Mouse (Mus musculus): ENCODE measurements around the gene Bnc2.

Bnc2 gene

DNA sequence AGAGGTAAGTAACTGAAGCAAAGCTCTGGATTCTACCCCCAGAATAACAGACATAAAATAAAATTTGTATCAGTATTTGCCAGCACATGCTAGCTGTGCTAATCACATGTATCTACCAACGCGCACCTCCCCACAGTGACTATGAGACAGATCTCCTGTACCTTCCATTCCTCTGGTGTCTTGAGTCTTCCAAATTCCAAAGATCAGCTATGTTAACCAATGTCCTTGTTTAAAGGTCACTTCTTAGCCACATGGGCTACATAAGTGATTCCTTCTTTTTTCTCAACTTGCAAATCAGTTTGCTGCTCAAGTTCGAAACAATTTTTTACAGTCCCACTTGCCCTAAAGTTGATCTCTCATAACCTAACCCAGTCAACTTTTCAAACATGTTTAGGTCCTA lies 167.5 kb downstream of the Bnc2 start:
- DNase-seq (ENCODE audit: low spot score): no peak

DNA sequence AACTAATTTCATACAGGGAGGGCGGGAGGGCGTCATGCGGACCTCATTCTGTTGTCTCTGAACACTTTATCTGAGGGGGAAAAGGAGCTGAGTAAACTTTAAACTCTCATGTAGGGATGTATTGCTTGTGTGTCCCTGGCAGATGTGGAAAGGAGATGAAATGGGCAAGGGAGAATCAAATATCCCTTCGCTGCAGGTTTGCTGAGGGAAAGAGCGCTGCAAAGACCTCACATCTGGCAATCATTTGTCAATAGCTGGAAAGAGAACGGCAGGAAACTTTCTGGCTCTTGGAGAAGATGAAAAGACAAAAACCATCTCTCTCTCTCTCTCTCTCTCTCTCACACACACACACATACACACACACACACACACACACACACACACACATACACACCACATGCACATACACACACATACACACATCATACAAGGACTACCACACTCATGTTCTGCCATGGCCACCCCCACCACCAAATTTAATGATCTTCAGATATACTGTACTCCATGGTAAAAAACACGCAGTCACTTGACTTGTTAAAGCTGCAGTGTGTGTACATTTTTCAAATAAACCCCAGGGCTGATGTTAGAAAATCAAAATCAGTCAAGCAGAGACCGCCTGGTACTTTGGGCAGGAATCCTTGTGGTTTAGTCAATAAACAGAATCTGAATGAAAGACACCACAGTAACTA lies 172.3 kb downstream of the Bnc2 start:
- no peak for DNase-seq (ENCODE audit: low spot score)

DNA sequence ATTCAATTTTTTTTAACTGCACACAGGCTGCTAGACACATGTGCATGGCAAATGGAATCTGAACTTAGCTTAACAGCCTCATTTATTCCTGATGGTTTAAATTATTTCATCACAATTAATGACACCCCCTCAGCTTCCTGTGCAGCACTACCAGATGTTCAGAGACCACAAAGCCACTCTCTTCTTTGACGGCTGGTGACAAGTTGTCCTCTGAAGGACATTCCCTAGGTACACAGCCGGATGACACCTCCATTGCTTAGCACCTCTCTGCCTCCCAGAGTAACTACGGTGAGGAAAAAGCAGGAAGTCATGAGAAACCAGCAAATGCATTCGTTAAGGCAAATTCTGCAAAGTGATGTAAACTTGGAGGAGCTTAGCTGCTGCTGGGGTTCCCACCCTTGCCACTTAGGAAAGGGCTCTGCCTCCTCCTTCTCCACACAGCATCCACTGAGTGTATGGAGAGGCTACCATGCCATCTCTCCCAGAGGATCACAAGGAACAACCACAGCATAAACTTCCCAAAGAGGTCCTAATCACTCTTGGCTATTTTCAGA lies 174.2 kb downstream of the Bnc2 start:
- DNase-seq (ENCODE audit: low spot score): no peak

DNA sequence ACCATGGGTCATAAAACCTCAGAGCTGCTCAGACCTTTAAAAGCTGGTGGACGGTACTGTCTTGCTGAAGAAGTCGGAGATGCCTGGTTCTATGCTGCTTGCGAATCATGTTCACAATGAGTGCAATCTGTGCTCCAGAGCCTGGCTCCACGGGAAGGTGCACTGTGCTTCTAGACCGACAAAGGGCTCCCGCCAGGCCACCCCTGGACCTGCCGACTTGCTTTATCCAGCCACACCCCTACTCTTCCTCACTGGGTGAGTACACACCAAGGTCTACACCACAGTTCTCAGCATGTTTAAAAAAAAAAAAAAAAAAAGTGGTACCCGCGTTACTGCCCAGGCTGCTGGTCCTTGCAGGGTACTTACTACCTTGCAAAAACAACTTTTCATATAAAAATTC lies 174.8 kb downstream of the Bnc2 start:
- no peak for DNase-seq (ENCODE audit: low spot score)

DNA sequence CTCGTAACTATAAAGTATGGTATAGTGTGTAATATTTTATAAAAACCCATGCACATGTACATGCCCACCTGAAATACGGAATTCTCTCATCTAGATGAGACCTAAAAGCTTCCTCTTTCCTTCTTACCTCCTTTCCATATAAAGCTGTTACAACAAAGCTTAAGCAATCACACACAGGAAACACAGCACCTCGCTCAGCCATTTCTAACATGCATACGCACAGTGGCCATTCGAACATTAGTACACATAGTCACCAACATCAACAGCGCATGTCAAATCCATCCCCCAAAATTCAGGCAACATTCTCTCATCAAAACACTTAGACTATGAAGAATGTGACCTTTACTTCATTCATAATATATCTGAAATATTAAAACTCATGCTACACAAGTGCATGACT lies 176.6 kb downstream of the Bnc2 start:
- DNase-seq (ENCODE audit: low spot score): no peak

DNA sequence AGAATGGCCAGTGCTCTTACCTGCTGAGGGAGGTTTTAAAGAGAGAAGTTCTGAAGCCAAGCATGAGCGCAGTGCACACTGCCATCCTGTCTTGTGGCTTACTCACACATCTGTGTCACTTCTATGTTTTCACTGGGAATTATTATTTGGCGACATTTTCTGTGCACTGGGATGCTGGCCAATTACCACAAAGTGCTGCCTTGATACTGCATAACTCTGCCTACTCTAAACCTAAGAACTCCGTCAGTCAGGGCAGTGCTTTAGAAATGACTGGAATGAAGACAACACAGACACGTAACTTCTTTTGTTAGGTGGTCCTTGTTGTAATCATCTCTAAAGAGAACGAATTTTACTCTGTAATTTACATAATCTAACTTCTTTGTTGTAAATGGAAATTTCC lies 186.8 kb downstream of the Bnc2 start:
- no peak for DNase-seq (ENCODE audit: low spot score)

DNA sequence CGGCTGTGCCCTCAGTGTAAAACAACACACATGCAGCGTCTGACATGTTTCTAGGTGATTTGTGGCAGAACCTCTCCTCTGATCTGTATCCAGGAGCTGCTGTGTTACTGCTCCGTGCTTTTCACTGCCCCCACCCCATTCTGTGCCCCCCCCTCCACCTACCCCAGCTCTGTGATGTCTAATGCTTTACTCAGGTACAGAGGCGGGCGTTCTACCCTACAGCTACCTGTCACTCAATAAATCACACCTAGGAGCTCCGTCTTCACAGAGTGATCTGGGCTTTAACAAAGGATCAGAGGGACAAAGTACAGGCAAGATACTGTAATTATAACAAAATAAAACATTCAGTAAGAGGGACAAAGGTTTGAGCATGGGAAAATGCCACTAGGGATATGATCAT lies 192.4 kb downstream of the Bnc2 start:
- no peak for DNase-seq (ENCODE audit: low spot score)

DNA sequence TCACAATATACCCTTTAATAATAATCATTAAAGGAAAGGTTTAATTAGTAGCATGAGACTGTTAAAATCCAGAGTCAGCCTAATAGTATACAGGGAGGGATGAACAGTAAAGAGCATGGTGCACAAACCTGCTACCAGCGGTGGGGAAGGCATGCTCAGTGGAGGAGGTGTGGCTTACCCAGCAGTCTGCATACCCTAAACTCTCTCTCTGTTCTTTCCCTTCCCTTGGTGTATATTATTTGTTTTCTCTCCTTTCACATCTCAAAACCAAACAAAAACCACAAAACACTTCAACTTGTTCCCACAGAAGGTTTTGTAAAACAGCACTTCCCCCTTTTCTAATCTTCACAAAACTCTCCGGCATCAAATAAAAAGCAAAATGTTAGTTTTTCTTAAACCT lies 202.4 kb downstream of the Bnc2 start:
- DNase-seq (ENCODE audit: low spot score): no peak

DNA sequence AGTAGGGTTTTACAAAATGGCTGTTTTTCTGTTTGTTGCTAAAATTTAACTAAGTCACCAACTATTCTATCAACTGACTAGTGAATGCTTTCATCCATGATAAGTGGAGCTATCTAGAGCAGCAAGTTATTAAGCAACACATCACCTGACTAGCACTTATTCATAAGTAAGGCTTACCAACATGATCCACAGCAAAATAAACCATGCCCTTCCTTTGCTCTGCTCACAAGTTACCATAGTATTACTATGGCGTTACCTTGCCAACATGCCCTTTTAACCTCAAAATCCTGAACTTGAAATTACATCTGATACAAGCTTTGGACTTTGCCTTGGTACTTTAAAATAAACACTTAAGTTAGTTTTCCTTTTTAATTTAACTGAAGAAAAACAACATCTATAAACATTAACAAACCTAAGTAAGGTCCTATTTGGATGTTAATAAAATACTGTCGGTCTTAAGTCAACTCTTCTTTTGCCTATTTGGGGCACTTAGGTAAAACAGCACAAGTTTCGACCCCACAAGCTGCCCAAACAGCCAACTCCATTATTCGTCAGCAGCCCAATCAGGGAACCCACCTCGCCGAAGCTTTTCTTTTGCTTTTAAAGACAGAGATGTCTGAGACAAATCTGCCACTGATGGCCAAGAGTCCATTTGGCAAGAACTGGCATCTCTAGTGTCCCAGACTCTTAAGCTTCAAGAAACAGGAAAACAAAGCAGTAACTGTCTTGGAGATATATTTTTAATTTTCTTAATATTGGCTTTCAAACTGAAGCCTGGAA lies 204.8 kb downstream of the Bnc2 start:
- DNase-seq (ENCODE audit: low spot score): no peak

DNA sequence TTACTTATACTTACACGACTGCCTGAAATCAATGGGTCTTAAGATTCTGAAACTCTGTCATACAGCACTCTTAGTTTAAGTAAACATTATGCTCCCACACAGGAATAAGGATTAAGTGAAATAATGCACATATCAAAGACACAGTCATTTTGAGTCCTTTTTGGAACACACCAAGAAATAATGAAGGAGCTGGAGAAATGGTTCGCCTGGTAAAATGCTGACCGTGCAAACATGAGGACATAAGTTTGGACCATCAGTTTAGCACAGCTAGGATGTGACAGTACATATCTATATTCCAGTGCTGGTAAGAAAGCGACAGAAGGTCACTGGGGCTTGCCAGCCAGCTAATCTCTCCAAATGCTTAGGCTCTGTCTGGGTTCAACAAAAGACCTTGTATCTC lies 205.7 kb downstream of the Bnc2 start:
- no peak for DNase-seq (ENCODE audit: low spot score)

DNA sequence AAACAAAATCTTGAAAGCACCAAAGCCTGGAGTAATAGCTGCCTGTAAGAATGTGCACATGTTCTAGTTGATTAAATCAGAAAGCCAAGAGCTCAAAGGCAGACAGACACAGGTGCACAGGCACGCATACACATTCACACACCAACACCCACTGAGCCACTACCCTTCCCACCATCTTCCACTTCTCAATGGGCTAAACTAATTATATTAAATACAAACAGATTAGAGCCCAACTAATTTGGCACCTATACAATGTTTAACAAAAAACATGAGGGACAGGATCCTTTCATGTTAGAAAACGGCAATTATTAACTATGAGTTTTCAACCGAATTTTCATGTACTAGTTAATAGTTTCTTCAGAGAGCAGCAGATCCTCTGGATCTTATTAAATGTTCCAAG lies 207.4 kb downstream of the Bnc2 start:
- no peak for DNase-seq (ENCODE audit: low spot score)

DNA sequence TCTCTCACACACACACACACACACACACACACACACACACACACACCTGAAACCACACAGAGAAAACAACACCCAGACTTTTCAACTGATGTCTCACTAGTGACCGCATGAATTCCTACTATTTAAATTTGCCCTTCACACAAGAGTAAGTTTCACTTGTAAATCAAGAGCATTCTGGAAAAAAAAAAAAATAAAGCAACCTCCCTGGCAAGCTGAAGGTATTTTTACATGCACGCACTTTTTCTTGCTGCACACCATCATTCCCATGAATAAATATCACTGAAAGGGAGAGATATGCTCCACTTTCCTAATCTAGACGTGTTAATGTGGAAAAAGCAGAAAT lies 216.9 kb downstream of the Bnc2 start:
- DNase-seq (ENCODE audit: low spot score): no peak

DNA sequence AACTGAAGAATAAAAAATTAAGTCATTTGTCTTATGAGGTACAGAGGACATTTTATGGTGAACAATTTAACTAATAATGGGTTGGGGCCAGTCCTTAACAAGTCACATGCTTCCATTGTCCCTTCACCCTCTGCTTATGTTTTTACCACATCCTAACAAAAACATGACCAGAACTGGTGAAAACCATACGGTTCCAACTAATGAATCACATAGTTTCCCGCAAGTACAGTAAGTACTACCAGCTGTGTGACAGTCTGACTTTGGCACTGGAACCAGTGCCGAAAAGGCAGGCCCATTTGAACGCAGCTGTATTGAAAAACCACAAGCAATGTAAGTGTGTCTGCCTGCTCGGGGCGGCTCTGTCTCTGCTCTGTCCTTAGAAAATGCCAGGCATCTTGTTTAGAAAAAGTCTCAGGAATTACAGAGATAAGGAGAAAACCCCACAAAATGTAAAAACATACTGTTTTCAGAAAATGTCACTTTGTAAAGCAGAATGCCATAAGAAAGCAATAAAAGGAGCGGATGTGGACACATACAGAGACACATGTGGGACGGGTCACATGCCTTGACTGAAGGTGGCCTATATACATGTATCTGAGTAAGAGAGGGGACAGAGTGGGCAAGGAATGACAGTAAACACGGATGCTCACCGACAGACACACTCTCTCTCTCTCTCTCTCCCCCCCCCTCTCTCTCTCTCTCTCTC lies 217.4 kb downstream of the Bnc2 start:
- DNase-seq (ENCODE audit: low spot score): peak; percentile 18

DNA sequence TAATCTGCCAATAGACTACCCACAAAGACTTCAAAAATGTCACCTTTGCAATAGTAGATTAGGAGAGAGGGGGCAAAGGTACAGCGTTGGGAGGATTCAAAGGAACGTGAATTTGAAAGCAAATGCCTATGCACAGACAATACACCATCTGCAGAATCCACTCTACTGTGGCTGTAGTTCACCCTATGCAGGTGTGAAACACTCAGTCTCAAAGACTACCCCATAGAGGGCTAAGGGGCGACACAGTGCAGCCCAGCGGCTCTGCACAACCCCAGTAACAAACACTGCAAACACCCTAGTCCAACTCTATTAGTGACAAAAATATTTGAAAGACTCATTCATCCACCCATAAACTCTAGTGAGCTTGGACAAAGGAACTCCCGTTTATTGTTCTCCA lies 218.2 kb downstream of the Bnc2 start:
- DNase-seq (ENCODE audit: low spot score): no peak

DNA sequence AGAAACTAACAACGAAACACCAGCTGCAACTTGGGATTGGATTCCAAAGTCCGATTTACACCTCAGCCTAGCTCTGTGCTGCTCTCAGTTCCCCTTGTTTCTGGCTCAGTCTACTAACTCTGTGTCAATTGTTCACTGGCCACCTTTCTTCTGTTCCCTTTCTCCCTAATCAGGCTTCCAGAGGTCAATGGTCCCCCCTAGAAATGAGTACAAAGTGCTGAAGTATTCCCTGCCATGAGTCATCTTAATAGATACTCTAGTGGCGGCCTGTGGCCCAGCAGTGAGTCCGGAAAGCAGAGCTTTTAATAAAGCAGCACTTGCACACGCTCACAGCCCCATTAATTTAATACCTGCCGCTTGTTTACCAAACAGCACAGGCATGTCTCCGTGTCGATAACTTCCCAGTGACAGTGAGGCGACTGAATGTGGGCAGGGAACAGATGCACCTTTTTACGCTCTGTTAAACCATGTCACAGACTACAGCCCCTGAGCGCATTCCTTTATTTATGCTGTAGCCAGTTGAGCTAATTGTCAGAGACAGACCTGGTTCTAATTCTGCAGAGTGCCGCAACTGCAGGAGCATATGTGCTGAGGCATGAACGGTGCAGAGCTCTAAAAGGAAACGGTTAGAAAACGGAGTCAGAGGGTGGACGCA lies 218.8 kb downstream of the Bnc2 start:
- no peak for DNase-seq (ENCODE audit: low spot score)

DNA sequence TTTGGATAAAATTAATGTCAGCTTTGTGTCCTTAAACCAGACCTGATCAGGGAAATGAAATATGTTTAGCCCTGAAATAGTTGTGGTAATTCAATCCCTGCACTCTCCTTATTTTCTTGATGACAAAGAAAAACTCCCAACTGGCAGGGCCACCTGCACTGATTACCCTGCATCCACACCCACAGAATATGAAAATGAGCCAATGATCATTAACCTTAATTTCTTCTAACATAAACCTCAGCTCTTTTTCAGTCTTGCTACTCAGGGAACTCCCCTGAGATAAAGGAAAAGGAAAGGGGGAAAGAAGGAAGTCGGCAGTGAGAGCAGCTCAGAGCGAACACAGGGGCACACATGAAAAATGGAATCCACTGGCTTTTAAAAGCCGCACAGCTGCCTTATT lies 220.6 kb downstream of the Bnc2 start:
- DNase-seq (ENCODE audit: low spot score): no peak

DNA sequence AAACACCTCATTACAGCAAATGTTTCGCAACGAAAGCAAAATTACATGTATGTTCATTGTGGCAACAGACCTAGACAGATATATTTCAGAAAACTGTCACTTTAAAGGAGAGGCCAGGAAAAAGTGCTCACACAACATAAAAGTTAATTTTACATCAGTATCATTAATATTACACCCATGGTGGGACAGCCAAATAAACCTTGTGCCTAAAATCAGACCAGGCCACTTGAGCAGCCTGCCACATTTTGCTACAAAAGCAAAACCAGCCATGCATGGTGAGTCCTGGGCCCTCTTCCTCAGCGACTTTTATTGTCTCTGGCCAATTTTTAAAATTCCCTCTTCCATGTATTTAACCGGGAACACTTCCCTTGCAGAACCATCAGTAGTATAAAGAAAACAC lies 221.5 kb downstream of the Bnc2 start:
- no peak for DNase-seq (ENCODE audit: low spot score)

DNA sequence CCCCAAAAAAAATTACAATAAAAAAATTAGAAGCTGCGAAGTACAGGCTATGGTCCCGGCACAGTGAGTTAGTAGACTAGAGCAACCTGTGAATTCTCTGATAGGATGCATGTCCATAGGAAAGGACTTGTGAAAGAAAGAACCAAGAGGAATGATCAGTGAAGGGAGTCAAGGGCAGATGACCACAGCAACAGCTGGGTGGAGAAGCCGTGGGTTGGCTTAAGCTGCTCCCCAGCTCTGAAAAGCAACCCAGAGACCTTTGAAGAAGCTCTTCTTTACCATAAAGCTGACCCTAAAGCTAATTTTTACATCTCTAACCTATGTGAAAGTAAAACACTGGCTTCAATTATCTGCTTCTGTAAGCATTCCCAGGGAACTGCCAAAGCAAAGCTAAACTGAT lies 222.4 kb downstream of the Bnc2 start:
- no peak for DNase-seq (ENCODE audit: low spot score)

DNA sequence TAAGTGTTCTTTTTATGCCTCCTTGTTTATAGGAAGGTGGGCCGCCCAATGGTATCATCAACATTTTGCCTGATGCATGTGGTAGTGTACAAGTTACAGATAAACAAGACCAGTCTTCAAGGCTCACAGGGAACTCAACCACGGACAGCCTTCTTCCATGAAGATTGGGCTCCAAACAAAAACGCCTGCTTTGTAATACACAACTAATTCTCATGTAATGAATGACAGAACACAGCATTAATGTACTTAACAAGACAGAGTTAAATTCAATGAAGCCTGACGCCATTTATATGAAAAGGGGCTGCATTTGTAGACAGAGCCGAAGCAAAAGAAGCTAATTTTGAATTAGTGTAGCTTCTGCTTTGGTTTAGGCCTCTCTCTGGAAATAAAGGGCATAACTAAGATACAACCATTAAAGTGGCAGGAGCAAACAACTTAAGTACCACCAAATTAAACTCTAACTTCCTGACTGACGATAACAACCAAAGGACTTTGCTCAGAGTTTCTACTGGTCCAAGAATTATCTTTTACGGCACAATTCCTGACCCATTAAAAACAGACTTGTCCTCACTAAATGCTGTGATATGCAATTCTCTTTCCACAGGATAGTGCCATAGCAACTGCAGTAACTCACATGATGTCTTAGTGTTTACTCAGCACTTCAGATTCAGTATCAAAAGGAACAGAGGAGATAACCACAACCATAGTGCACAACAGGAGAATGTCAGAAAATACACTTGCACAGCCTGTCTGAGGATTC lies 225.6 kb downstream of the Bnc2 start:
- no peak for DNase-seq (ENCODE audit: low spot score)

DNA sequence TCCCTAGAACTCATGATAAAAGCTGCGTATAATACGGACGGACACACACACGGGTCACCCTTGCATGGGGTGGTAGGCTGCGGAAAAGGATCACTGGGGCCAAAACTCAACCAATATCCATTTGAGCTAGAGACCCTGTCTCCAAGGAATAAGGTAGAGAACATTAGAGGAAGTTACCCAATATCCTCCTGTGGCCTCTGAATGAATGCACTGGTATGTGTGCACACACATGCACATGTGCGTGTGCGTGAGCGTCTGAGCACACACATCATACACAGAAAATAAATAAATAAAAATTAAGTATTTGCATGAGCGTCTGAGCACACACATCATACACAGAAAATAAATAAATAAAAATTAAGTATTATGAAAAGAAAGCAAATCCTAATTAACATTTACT lies 241.8 kb downstream of the Bnc2 start:
- DNase-seq (ENCODE audit: low spot score): no peak

DNA sequence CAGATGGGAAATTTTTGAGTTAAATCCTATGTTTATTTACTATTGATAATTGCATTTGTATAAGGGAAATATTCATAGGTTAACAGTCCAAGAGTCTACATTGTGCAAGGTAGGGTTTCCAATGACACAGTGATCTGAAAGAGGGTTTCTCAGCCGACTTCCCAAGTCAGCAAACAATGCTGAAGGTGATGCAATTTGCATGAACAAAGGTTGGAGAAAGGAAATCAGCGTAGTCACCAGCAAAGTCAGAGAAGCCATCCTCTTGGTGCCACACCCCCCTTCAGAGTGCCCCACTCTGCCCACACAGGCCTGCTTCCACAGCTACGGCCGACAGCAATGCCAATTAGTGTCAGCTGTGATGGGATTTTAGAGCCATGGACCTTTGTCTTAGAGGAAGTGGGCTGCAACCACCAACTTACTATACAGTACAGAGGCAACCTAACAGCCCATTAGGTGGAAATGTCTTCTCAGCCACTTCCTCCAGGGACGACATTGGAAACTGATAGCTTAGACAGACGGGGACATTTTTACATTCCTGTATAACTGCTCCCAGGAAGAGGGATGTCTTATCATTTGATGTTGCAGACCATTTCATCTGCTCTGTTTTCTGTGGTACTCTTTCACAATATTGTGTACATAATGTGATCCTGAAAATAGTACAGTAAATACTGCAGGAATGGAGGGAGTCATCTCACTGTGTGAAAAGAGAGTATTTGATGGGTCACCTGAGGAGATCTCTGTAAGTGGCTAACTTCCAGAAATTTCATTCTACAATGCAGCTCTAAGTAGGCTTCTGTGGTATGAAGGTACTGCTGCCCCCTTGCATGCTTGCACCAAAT lies 243.2 kb downstream of the Bnc2 start:
- DNase-seq (ENCODE audit: low spot score): no peak
